Mouse (Mus musculus) c-Kit-positive CD71-positive TER-119-negative erythroid progenitor cells, embryonic 14.5 days (primary cell): Measurements from ENCODE around the gene Srr.

Experiments
- DNase-seq: peaks from one replicate; pipeline ENCODE4 v3.0.0-alpha.2; 2013; ENCODE audit warnings: low read depth

Srr gene

GRCm38 (mm10) chr11:74907850-74908249 is 17.9 kb downstream of the Srr start:
- no peak for DNase-seq

DNA sequence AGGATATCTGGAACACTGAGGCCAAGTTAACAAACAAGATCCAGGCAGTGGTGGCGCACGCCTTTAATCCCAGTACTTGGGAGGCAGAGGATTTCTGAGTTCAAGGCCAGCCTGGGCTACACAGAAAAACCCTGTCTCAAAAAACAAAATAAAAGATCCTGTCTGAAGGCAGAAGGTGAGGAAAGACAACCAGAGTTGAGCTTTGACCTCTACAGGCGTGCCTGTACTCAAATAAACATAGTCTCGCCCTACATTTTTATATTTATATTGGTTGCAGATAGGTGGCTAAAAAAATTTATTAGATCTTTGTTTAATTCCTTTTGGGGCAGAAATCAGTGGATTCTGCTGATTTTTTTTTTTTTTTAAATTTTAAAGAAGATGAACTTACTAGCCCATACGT is 23.3 kb downstream of the Srr start:
- no peak for DNase-seq

DNA sequence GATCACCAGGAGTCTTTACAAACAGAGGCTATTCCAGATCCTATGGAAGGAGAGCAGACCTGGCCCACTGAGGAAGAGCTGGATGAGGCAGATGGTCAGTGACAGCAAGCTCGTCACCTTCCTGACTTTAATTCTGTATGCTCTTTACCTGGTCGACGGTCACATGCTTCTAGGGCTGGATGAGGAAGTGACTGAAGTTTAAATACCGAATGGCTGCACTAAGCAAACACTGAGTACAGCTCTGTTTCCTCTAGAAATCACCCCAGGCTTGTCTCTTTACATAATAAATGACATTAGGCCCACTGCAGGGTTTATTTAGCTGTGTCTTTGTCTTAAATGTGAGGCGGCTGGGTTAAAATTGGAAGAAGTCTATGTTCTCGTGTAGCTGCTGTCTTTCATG is 24.2 kb downstream of the Srr start:
- DNase-seq, result no peak

GRCm38 (mm10) chr11:74898517-74898827 is 27.3 kb downstream of the Srr start:
- DNase-seq, result no peak

DNA sequence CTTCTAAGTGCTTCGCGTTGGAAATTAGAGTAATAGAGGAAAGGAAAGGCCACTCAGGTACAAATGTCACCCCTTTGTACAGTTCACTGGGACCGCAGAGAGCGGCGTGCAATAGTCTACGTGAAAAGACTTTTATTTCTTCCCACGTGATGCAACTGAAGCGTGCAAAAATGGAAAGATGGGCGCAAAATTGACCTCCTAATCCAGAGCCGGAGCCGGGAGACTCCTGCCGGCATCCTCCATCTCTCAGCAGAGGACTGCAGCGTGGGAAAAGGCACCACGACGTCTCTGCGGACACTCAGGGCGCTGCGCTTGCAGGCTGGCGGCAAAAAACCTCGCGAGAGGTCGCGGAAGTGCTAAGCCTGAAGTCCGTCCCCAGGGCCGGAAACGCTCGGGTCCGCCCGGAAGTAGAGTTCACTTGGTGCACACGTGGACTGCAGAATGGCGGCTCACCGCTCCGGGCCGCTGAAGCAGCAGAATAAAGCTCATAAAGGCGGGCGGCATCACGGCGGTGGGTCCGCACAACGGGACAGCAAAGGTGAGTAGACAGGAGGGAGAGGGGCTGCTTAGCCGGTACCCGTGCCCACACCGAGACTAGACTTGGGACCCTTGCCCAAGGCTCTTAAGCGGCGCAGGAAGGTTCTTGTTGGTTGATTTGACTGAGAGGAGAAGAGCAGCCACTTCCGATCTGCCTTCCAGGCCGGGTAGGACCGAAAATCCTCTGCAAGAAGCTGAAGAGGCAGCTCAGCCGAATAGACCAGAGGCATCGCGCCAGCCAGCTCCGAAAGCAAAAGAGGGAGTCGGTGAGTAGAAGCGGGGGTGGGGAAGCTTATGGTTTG is 27.9 kb downstream of the Srr start, which contains the start of gene Tsr1:
Gene Tsr1 (plus strand): TSS at position 394 of the 839 bp plus-strand sequence.
- peak; percentile 92 for DNase-seq

GRCm38 (mm10) chr11:74896901-74897677 is 28.7 kb downstream of the Srr start, which contains the start of gene Sgsm2:
Gene Sgsm2, minus strand, starts transcription at chr11:74897060.
- DNase-seq, result no peak

DNA sequence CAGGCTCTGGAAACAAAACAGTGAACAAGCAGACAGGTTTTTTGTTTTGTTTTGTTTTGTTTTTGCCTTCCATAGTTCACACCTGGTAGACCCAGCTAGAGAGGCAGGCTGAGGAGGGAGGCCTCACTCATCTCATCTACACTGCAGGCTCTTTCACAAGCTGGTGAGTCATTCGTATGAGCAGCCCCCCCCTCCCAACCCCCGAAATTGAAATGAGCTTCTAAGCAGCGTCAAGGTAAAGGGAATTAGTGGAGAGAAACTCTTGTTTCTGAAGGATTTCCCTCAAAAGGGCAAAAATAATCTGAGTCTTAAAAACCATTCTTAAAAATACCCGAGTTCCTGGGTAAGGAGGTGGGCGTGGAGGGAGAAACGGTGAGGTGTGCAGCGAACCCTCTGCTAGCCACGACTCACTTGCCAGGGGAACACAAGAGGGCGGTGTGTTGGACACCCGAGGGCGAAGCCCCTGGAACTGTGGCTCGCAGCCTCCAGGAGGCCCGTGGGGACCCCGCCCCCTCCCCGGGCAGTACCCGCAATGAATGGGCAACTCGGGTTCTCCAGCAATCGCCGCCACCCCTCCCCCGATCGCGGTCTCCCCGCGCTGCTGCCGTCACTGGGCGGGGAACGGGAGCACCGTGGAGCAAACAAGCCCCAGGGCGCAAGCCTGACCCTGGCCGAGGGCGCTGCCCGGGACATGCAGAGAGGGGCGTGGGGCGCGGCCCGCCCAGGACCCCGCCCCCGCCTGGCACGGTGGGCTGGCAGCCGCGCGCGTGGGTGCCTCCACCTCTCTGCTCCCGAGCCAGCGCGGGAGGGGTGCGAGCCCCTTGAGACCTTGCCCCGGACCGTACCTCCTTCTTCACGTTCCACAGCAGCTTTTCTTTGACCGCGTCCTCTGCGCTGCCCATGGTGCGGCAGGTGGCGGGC is 29.5 kb downstream of the Srr start:
- peak; percentile 38 for DNase-seq

DNA sequence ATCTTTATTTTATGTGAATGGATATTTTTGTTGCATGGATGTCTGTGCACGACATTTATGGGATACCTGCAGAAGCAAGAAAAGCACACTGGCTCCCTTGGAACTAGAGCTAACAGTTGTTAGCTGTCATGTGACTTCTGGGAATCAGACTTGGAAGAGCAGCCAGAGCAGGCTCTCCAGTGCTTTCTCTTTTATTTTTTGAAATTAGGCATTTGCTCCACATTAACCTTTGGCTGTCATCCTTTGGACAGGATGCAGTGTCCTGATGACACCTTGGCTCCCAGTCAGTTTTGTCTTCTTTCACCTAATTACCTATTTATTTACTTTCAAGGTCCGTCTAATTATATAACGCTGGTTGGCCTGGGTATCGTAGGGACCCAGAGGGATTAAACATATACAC is 31.1 kb downstream of the Srr start:
- DNase-seq, result no peak

DNA sequence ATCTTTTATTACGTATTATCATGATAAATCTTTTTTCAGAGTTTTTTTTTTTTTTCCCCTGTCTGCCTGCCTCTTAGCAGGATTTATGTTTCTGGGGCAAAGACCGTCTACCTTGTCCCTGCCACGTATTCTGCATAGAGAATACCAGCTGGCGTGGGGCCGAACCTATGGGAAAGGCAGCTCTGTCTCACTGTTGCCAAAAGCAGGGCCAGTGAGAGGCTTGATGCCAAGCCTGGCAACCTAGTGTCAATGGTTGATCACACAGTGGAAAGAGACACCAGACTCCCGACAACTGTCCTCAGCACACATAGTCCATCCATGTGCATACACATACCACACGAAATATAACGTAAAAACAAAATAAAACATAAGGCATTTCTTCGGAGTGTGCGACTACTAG is 42.6 kb downstream of the Srr start:
- DNase-seq, result no peak

GRCm38 (mm10) chr11:74881979-74882378 is 43.8 kb downstream of the Srr start:
- DNase-seq, result no peak

- DNase-seq, result no peak
Observed at GRCm38 (mm10) chr11:74880999-74881398, 44.7 kb downstream of the Srr start.

- no peak for DNase-seq
Observed at GRCm38 (mm10) chr11:74876801-74877200, 48.9 kb downstream of the Srr start.

- no peak for DNase-seq
Observed at GRCm38 (mm10) chr11:74874630-74875029, 51.1 kb downstream of the Srr start.

GRCm38 (mm10) chr11:74870991-74871622 is 54.6 kb downstream of the Srr start:
- no peak for DNase-seq

GRCm38 (mm10) chr11:74870544-74870943 is 55.2 kb downstream of the Srr start:
- DNase-seq, result no peak

GRCm38 (mm10) chr11:74869603-74870002 is 56.1 kb downstream of the Srr start:
- no peak for DNase-seq

DNA sequence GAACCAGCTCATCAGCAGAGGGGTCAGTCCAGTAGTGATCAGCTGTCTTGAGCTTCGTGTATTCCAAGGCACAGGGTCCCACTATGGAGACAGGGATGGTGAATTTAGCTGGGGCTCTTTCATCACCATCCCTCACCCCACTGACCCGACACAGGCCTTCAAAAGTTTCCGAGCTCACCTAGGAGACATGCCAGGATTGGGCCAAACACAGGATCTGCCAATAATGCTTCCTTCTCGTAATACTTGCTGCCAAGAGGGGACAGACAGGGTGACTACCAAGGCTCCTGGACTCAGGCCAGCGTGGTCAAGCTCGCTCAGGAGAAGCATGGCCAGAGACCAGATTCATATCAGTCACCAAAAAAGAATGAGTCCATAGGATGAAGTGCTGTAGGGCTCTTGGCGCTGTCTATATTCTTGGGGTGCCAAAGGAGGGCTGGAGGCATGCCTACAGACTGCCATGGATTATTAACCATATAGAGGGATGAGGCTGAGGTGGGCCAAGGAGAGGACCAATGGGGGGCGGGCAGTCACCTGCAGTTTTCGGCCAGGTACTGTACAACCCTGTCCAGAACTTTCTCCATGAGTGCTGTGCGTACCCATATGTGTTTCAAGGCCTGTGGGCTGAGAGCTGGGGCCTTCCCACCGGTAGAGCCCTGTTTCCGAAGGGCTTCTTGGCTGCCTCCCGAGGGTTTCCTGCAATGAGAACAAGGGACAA is 57.5 kb downstream of the Srr start:
- DNase-seq, result no peak

DNA sequence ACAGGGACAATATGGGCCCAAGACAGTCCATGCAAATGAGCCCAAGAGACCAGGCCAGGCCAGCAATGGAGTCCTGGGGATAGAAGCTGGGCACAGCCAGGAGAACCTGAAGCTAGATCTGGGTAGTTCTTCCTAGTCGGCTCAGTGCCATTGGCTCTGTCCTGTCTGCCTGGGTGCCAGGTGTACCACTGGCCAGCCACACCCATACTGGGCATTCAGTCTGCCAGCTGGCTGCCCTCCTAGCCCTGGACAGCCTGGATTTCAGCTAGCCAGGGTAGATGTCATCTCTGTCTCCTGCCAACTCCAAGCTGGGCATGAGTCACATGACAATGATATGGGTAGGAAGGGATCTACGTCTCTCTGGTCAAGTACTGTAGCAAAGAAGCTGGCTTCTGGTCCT is 58.6 kb downstream of the Srr start:
- DNase-seq, result no peak

DNA sequence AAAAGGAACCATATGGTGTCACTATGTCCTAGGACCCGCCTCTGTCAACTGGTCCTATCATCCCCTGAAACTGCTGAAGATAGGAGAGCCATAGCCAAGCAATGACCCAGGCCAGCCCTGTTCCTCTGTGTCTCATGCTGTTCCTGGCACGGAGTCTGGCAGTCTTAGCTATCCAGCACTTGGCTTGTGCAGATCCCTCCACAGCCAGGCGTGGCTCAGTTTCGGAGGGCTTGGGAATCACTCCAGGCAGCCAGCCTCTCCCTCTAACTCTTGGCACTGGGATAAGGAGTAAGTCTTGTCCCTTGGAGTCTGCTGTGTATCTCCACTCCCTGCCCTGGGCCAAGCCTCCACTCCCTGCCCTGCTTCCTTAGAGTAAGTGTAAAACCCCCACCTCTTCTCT is 59.1 kb downstream of the Srr start:
- no peak for DNase-seq

DNA sequence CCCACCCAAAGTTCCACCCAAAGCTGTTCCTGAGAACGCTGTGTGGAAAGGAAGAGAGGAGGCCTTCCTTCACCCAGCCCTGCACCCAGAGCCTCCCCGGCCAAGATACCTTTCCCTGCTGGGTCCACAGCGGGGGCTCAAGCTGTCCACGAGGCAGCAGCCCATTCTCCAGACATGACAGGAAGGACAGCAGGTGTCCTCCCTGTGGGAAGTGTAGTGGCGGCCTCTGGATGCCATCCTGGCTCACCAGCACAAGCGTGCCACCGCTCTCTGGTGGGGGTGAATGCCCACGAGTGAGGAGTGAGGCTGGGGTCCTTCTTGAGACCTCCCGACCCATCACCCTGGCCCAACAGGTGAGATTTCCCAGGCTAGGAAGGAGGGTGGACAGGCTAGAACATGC is 60.5 kb downstream of the Srr start:
- DNase-seq, result no peak

DNA sequence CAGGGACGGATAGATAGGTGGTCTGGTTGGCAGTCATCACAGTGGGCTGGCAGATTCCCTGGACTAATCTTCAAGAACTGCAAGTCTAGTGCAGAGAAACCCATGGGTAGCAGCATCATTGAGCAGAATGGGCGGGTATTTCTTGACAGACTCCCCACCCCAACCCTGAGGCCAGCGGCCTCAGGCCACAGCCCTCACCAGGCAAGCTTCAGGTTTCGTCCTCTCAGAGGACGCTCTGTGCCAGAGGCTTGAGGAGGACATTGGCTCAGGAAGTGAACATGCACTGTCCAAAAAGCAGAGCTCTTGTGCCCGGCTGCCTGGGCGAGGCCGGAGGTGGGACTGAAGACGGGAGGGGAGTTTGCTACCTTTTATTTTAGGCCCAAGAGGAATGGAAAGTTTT is 61.3 kb downstream of the Srr start:
- no peak for DNase-seq
